Mouse (Mus musculus) liver, embryonic 14.5 days (tissue): ENCODE data around the gene Dgcr6.

Experiments used
- CTCF ChIP-seq: IDR thresholded peaks from 2 replicates; pipeline ENCODE4 v1.5.1; 2016; ENCODE audit warnings: antibody characterized with exemption, low read depth, control low read depth
- EP300 ChIP-seq: IDR thresholded peaks from 2 replicates; pipeline ENCODE4 v1.6.1; 2016; ENCODE audit warnings: antibody characterized with exemption, low read depth

DNA sequence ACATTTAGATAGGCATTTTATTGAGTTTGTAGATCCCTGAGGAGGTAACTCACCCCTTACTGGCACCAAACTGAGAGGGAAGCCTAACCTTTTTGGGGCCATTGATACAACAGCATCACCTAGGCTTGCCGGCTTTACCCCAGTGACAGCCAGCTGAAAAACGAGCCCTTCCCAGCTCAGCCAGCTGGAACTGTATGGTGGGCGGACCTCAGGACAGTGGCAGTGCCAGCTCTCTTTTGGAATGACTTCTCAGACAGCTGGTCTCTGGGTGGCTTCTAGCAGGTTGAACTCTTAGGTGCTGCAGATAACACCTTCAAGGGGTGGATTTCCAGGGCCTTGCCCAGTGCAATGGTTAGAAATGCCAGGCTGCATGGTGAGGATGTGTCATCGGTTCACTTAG, 18.4 kb upstream of the Dgcr6 start:
- TF ChIP-seq CTCF (no peak), EP300 (no peak)
